Mouse (Mus musculus): ENCODE measurements at regions not wholly inside any gene's neighbourhood (a gene's known extent, or its start where the extent isn't known, plus 50 kb on each side); places are given as distances from the start of the nearest gene placed in this dataset.

DNA sequence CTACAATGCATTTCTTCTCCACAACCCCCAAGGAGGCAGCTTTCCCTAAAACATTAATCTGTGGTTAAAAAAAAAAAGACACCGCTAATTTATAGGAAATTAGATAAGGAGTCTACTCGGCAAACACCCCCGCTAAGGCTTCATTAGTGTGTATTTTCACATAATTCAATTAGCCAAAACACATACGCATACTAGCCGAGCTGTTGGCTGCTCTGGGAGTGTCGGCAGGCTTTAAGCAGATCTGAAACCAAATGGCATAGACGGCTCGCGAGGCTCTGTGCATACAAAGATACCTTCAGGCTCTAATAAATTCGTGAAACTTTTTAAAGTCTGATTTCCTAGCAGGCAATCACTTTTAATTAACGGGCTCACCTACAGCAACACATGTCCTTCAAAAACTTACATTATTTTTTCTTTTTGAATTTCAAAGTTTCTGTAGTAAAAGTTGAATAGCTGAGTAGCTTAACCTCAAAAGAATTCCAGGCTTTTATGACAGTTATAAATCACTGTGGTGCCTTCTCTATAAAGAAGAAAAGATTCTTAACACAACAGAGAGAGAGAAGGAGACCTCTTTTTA is 68.0 kb upstream of the Smyd2 start:
- DNase-seq: no peak

GRCm38 (mm10) chr1:189989376-189989775 is 67.2 kb upstream of the Smyd2 start:
- no peak for DNase-seq

GRCm38 (mm10) chr1:189988864-189989263 is 66.7 kb upstream of the Smyd2 start:
- no peak for DNase-seq

GRCm38 (mm10) chr1:189985516-189986205 is 63.5 kb upstream of the Smyd2 start:
- DNase-seq: no peak

GRCm38 (mm10) chr1:189978244-189978643 is 56.1 kb upstream of the Smyd2 start:
- DNase-seq: no peak

GRCm38 (mm10) chr1:189975660-189976059 is 53.5 kb upstream of the Smyd2 start:
- no peak for DNase-seq

DNA sequence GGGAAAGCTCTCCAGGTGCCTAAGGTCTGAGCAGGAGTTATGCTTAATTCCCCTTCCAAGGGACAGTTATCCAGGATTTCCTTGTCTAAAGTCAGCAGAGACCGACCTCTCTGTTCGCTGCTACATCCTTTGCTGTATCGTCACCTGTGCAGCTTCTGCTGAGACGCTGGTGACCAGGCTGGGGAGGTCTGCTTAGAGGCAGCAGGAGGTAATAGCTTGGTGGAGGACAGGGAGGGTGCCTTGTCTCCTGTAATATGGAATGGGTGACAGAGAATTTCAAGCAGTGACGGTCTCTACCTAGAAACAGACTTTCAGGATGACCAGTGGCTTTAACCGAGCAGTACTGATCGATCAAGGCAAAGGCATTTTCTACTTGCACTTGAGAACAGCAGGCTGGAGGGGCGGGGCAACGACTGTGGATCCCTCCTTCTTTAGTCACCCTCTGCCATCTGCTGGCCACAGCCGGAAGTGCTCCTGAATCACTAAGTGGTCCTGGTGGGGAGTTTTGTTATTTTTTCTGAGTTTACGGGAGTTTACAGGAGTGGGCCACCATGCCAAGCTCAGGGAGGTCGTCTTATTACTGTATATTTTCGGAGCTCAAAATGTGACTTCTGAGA is 50.7 kb upstream of the Smyd2 start:
- DNase-seq: peak; percentile 76 to 85

All from lung, postnatal 4 days (tissue).